Mouse (Mus musculus): ENCODE measurements at regions not wholly inside any gene's neighbourhood (a gene's known extent, or its start where the extent isn't known, plus 50 kb on each side); places are given as distances from the start of the nearest gene placed in this dataset.

- DNase-seq (ENCODE audit: low spot score) (no peak), ATAC-seq (replicated peaks; ENCODE audit: low FRiP score, low read depth) (no peak)
- H3K36me3 ChIP-seq (ENCODE audit: insufficient read depth, low read length): no peaks in the 10 kb centered on the region
- no peak for TF ChIP-seq CTCF (IDR thresholded peaks at IDR 0.05; ENCODE audit: low read depth)
- no peak overlapping the region for H3K27ac ChIP-seq
- H3K9me3 ChIP-seq (replicated peaks; ENCODE audit: low read length): no peaks in the 10 kb centered on the region
- 83% methylated on average over 6 of the region's 6 CpGs for WGBS
- H3K4me1 ChIP-seq (replicated peaks; ENCODE audit: insufficient read depth, low read length): no peaks in the 10 kb centered on the region
- H3K4me3 ChIP-seq (replicated peaks; ENCODE audit: low read depth, low read length): no peak overlapping the region
- H3K9ac ChIP-seq (ENCODE audit: low read depth, low read length): no peak overlapping the region
- H3K27me3 ChIP-seq (ENCODE audit: insufficient read depth, low read length): no peaks in the 10 kb centered on the region
- no peak overlapping the region for H3K4me2 ChIP-seq (ENCODE audit: low read length)
These were observed 345.4 kb upstream of the Maf start for GRCm38 (mm10) chr8:116053043-116053442.

DNA sequence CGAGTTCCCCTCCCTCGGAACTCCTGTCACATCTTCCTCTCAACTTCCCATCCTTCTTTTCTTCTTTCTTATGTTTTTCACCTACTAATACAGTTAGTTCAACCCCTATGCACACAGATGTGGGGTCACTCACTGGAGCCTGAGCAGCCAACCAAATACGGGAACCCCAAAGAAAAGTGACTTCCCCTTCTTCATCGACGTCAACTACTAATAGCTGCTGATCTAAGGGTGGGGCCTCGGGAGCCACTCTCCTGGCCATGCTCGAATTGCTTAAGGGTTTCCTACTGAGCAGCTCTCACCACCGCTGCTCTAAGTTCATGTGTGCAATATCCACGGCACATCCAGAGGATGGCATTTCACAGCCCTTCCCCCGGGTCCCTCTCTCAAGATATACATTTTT is 340.9 kb upstream of the Maf start:
- WGBS: 80% methylated on average over 10 of the region's 10 CpGs
- H3K4me1 ChIP-seq (replicated peaks; ENCODE audit: insufficient read depth, low read length): no peaks in the 10 kb centered on the region
- H3K27me3 ChIP-seq (ENCODE audit: insufficient read depth, low read length): no peaks in the 10 kb centered on the region
- H3K9me3 ChIP-seq (replicated peaks; ENCODE audit: low read length): no peaks in the 10 kb centered on the region
- no peak overlapping the region for H3K4me3 ChIP-seq (replicated peaks; ENCODE audit: low read depth, low read length)
- H3K4me2 ChIP-seq (ENCODE audit: low read length): no peak overlapping the region
- H3K27ac ChIP-seq: no peak overlapping the region
- DNase-seq (ENCODE audit: low spot score) (no peak), ATAC-seq (replicated peaks; ENCODE audit: low FRiP score, low read depth) (no peak)
- TF ChIP-seq CTCF (IDR thresholded peaks at IDR 0.05; ENCODE audit: low read depth): no peak
- H3K9ac ChIP-seq (ENCODE audit: low read depth, low read length): no peak overlapping the region
- no peaks in the 10 kb centered on the region for H3K36me3 ChIP-seq (ENCODE audit: insufficient read depth, low read length)

DNA sequence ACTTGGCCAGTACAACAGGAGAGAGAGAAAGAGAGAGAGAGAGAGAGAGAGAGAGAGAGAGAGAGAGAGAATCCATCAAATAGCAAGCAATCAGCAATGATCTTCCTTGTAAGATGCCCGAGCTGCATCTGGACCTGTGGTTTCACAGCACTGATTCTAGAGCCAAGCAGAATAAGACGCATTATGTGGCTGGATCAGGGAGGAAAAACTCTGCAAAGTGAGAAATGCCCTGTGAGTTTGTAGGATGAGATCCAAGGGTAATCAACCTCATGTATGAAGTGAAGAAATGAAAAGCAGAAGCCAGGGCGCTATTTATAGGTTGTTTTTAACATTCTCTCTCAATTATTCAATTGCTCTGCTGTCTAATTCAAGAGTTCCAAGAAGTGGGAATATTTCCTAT is 339.3 kb upstream of the Maf start:
- Histone ChIP-seq H3K27ac (no peak overlapping the region), H3K9me3 (replicated peaks; ENCODE audit: low read length) (no peaks in the 10 kb centered on the region), H3K4me3 (replicated peaks; ENCODE audit: low read depth, low read length) (no peak overlapping the region), H3K36me3 (ENCODE audit: insufficient read depth, low read length) (no peaks in the 10 kb centered on the region), H3K4me2 (ENCODE audit: low read length) (no peak overlapping the region), H3K4me1 (replicated peaks; ENCODE audit: insufficient read depth, low read length) (no peaks in the 10 kb centered on the region), H3K9ac (ENCODE audit: low read depth, low read length) (no peak overlapping the region), H3K27me3 (ENCODE audit: insufficient read depth, low read length) (no peaks in the 10 kb centered on the region)
- 85% methylated on average over 3 of the region's 3 CpGs for WGBS
- DNase-seq (ENCODE audit: low spot score) (no peak), ATAC-seq (replicated peaks; ENCODE audit: low FRiP score, low read depth) (no peak)
- TF ChIP-seq CTCF (IDR thresholded peaks at IDR 0.05; ENCODE audit: low read depth): no peak

DNA sequence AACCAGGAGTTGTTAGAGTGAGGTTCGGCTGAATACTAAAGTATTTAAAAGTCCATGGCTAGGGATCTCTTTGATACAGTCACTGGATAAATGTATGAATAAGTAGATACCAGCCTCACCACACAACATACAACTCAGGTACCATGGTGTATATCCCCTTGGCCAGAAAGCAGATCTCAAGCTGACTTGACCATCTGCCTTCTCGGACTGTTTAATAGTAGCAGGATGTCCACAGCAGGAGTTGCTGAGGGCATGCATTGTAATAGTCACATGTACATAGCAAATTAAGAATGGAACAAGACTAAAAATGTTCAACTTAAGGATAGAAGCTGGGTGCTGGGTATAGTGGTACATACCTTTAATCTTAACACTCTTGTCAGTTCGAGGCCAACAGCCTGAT is 337.9 kb upstream of the Maf start:
- Histone ChIP-seq H3K4me3 (replicated peaks; ENCODE audit: low read depth, low read length) (no peak overlapping the region), H3K4me1 (replicated peaks; ENCODE audit: insufficient read depth, low read length) (no peaks in the 10 kb centered on the region), H3K9ac (ENCODE audit: low read depth, low read length) (no peak overlapping the region), H3K36me3 (ENCODE audit: insufficient read depth, low read length) (no peaks in the 10 kb centered on the region), H3K27me3 (ENCODE audit: insufficient read depth, low read length) (no peaks in the 10 kb centered on the region), H3K27ac (no peak overlapping the region), H3K9me3 (replicated peaks; ENCODE audit: low read length) (no peaks in the 10 kb centered on the region), H3K4me2 (ENCODE audit: low read length) (no peak overlapping the region)
- no peak for ATAC-seq (replicated peaks; ENCODE audit: low FRiP score, low read depth)
- 88% methylated on average over 3 of the region's 3 CpGs for WGBS
- TF ChIP-seq CTCF (IDR thresholded peaks at IDR 0.05; ENCODE audit: low read depth): no peak
- no peak for DNase-seq (ENCODE audit: low spot score)

- H3K9me3 ChIP-seq (replicated peaks; ENCODE audit: low read length): no peaks in the 10 kb centered on the region
- H3K4me1 ChIP-seq (replicated peaks; ENCODE audit: insufficient read depth, low read length): no peaks in the 10 kb centered on the region
- no peak overlapping the region for H3K27ac ChIP-seq
- H3K4me3 ChIP-seq (replicated peaks; ENCODE audit: low read depth, low read length): no peak overlapping the region
- H3K27me3 ChIP-seq (ENCODE audit: insufficient read depth, low read length): no peaks in the 10 kb centered on the region
- H3K9ac ChIP-seq (ENCODE audit: low read depth, low read length): no peak overlapping the region
- H3K4me2 ChIP-seq (ENCODE audit: low read length): no peak overlapping the region
- WGBS: 87% methylated on average over 4 of the region's 4 CpGs
- no peak for DNase-seq (ENCODE audit: low spot score)
- ATAC-seq (replicated peaks; ENCODE audit: low FRiP score, low read depth): no peak
- H3K36me3 ChIP-seq (ENCODE audit: insufficient read depth, low read length): no peaks in the 10 kb centered on the region
- TF ChIP-seq CTCF (IDR thresholded peaks at IDR 0.05; ENCODE audit: low read depth): no peak
These were observed 335.8 kb upstream of the Maf start for GRCm38 (mm10) chr8:116043381-116043780.

- ATAC-seq (replicated peaks; ENCODE audit: low FRiP score, low read depth) (no peak), DNase-seq (ENCODE audit: low spot score) (no peak)
- no peaks in the 10 kb centered on the region for H3K27me3 ChIP-seq (ENCODE audit: insufficient read depth, low read length)
- H3K4me2 ChIP-seq (ENCODE audit: low read length): no peak overlapping the region
- H3K9me3 ChIP-seq (replicated peaks; ENCODE audit: low read length): no peaks in the 10 kb centered on the region
- H3K27ac ChIP-seq: no peak overlapping the region
- H3K36me3 ChIP-seq (ENCODE audit: insufficient read depth, low read length): no peaks in the 10 kb centered on the region
- TF ChIP-seq CTCF (IDR thresholded peaks at IDR 0.05; ENCODE audit: low read depth): no peak
- no peaks in the 10 kb centered on the region for H3K4me1 ChIP-seq (replicated peaks; ENCODE audit: insufficient read depth, low read length)
- no peak overlapping the region for H3K4me3 ChIP-seq (replicated peaks; ENCODE audit: low read depth, low read length)
- H3K9ac ChIP-seq (ENCODE audit: low read depth, low read length): no peak overlapping the region
- 90% methylated on average over 10 of the region's 10 CpGs for WGBS
These were observed 323.4 kb upstream of the Maf start for GRCm38 (mm10) chr8:116030966-116031365.

GRCm38 (mm10) chr8:116025321-116025720 is 317.7 kb upstream of the Maf start:
- Histone ChIP-seq H3K9me3 (replicated peaks; ENCODE audit: low read length) (no peaks in the 10 kb centered on the region), H3K36me3 (ENCODE audit: insufficient read depth, low read length) (no peaks in the 10 kb centered on the region), H3K27ac (no peak overlapping the region), H3K4me1 (replicated peaks; ENCODE audit: insufficient read depth, low read length) (no peaks in the 10 kb centered on the region), H3K27me3 (ENCODE audit: insufficient read depth, low read length) (no peaks in the 10 kb centered on the region), H3K4me3 (replicated peaks; ENCODE audit: low read depth, low read length) (no peak overlapping the region), H3K4me2 (ENCODE audit: low read length) (no peak overlapping the region), H3K9ac (ENCODE audit: low read depth, low read length) (no peak overlapping the region)
- DNase-seq (ENCODE audit: low spot score) (no peak), ATAC-seq (replicated peaks; ENCODE audit: low FRiP score, low read depth) (no peak)
- no peak for TF ChIP-seq CTCF (IDR thresholded peaks at IDR 0.05; ENCODE audit: low read depth)
- WGBS: 95% methylated on average over 2 of the region's 2 CpGs
